In genomic region chr4:136238669-136239068, GRCm38 (mm10) we compare ENCODE assay signal across 17 mouse cellular contexts. TPM values are rescaled to one million over a fixed set of nuclear protein-coding genes. Genes with fewer than 3 reads are reported as not detected.
DNase-seq lines count a peak whose midpoint lies in the region; ATAC-seq lines count a peak whose summit lies in the region.
"Had no signal": no experiment of that assay in that cellular context is flagged by ENCODE, and none has a peak within 500 bp of the region (broad histone marks: within the 10 kb centered on the region; RNA-seq: fewer than 3 reads in every experiment).

No protein-coding gene starts in this region.

- H3K9me3 ChIP-seq in heart, embryonic 13.5 days = no peaks in the 10 kb centered on the region
- H3K9me3 ChIP-seq in liver, embryonic 11.5 days (ENCODE audit: control insufficient read depth, low read length) = no peaks in the 10 kb centered on the region
- H3K9me3 ChIP-seq in liver, embryonic 12.5 days (replicated peaks) = no peaks in the 10 kb centered on the region
- H3K9me3 ChIP-seq in embryonic facial prominence, embryonic 15.5 days (replicated peaks) = no peaks in the 10 kb centered on the region
- no peaks in the 10 kb centered on the region for H3K9me3 ChIP-seq in limb, embryonic 13.5 days
- H3K9me3 ChIP-seq: embryonic facial prominence, embryonic 12.5 days; intestine, embryonic 15.5 days had no signal

- peaks cover 72% of the 10 kb centered on the region for H3K27me3 ChIP-seq in heart, embryonic 13.5 days (replicated peaks)
- H3K27me3 ChIP-seq in liver, embryonic 11.5 days (replicated peaks; ENCODE audit: control insufficient read depth, insufficient read depth, low read length) = peaks cover 61% of the 10 kb centered on the region
- peaks cover 90% of the 10 kb centered on the region for H3K27me3 ChIP-seq in liver, embryonic 12.5 days (replicated peaks)
- peaks cover 17% of the 10 kb centered on the region for H3K27me3 ChIP-seq in embryonic facial prominence, embryonic 15.5 days
- peaks cover 68% of the 10 kb centered on the region for H3K27me3 ChIP-seq in limb, embryonic 13.5 days

- H3K4me1 ChIP-seq in heart, embryonic 13.5 days = peaks cover 13% of the 10 kb centered on the region
- H3K4me1 ChIP-seq in liver, embryonic 11.5 days (replicated peaks; ENCODE audit: control insufficient read depth, insufficient read depth, low read length) = no peaks in the 10 kb centered on the region
- H3K4me1 ChIP-seq in liver, embryonic 12.5 days = 0 out of 2 replicates have a peak, but pooled peaks cover 6% of the 10 kb centered on the region
- 0 out of 2 replicates have a peak, but pooled peaks cover 9% of the 10 kb centered on the region for H3K4me1 ChIP-seq in embryonic facial prominence, embryonic 15.5 days
- H3K4me1 ChIP-seq in limb, embryonic 13.5 days = peaks cover 6% of the 10 kb centered on the region

- peaks cover 13% of the 10 kb centered on the region for H3K36me3 ChIP-seq in heart, embryonic 13.5 days
- H3K36me3 ChIP-seq in liver, embryonic 11.5 days (ENCODE audit: control insufficient read depth, insufficient read depth, low read length) = no peaks in the 10 kb centered on the region
- H3K36me3 ChIP-seq in liver, embryonic 12.5 days = 0 out of 2 replicates have a peak, but pooled peaks cover 4% of the 10 kb centered on the region
- H3K36me3 ChIP-seq in embryonic facial prominence, embryonic 15.5 days = peaks cover 48% of the 10 kb centered on the region
- peaks cover 90% of the 10 kb centered on the region for H3K36me3 ChIP-seq in limb, embryonic 13.5 days

- intact Hi-C loops in heart, postnatal 25 days (cut with DNase I) = loop anchor here (2.0 kb wide), 2 partner anchors 18 to 36 kb away; no protein-coding TSS in a partner anchor

- H3K27ac ChIP-seq in heart, embryonic 13.5 days (replicated peaks) = no peak overlapping the region
- no peak overlapping the region for H3K27ac ChIP-seq in liver, embryonic 11.5 days (ENCODE audit: low read depth, low read length)
- no peak overlapping the region for H3K27ac ChIP-seq in liver, embryonic 12.5 days
- H3K27ac ChIP-seq in embryonic facial prominence, embryonic 15.5 days (replicated peaks) = no peak overlapping the region
- no peak overlapping the region for H3K27ac ChIP-seq in limb, embryonic 13.5 days
- H3K27ac ChIP-seq: embryonic facial prominence, embryonic 12.5 days; intestine, embryonic 15.5 days; liver, embryonic 14.5 days had no signal

- WGBS in heart, embryonic 13.5 days = 19% methylated on average over 13 of the region's 13 CpGs
- 17% methylated on average over 13 of the region's 13 CpGs for WGBS in liver, embryonic 11.5 days
- 18% methylated on average over 13 of the region's 13 CpGs for whole genome bisulfite sequencing in liver, embryonic 12.5 days (ENCODE audit: insufficient replicate concordance)
- WGBS in embryonic facial prominence, embryonic 15.5 days = 32% methylated on average over 13 of the region's 13 CpGs
- 16% methylated on average over 13 of the region's 13 CpGs for WGBS in limb, embryonic 13.5 days

- H3K4me2 ChIP-seq in heart, embryonic 13.5 days = peak overlapping the region; percentile 52
- H3K4me2 ChIP-seq in liver, embryonic 11.5 days = 0 out of 2 replicates have a peak overlapping the region, but pooled peaks have one; percentile 20
- H3K4me2 ChIP-seq in liver, embryonic 12.5 days = no peak overlapping the region
- H3K4me2 ChIP-seq in embryonic facial prominence, embryonic 15.5 days (replicated peaks) = 0 out of 2 replicates have a peak overlapping the region, but pooled peaks have one; percentile 8
- peak overlapping the region; percentile 30 for H3K4me2 ChIP-seq in limb, embryonic 13.5 days (replicated peaks)
- H3K4me2 ChIP-seq: embryonic facial prominence, embryonic 12.5 days; intestine, embryonic 15.5 days had no signal

- no peak for ATAC-seq in heart, embryonic 13.5 days (ENCODE audit: extremely low read depth, insufficient number of reproducible peaks, low FRiP score, low TSS enrichment)
- no peak for ATAC-seq in liver, embryonic 11.5 days (replicated peaks; ENCODE audit: low FRiP score)
- ATAC-seq in liver, embryonic 12.5 days = no peak
- no peak for ATAC-seq in embryonic facial prominence, embryonic 15.5 days (ENCODE audit: insufficient number of reproducible peaks, low FRiP score, low TSS enrichment, low read depth)
- no peak for ATAC-seq in limb, embryonic 13.5 days (ENCODE audit: low FRiP score, low read depth)
- ATAC-seq: intestine, embryonic 15.5 days had no signal

- DNase-seq in heart, postnatal 25 days (ENCODE audit: low spot score) = no peak
- no peak for DNase-seq in liver, embryonic 11.5 days (ENCODE audit: low spot score)
- no peak for DNase-seq in adrenal gland, adult 8-10 months
- DNase-seq: adrenal gland, postnatal 36 days; cerebellum, adult 2 months; kidney, postnatal 36 days; midbrain, embryonic 14.5 days; right cerebral cortex, adult 18-20 months; thymus, adult 2 months had no signal

- peak overlapping the region; percentile 16; the same call in 1 of the 2 replicates for H3K4me3 ChIP-seq in heart, embryonic 13.5 days
- no peak overlapping the region for H3K4me3 ChIP-seq in liver, embryonic 11.5 days (ENCODE audit: low read depth, low read length)
- H3K4me3 ChIP-seq in liver, embryonic 12.5 days = no peak overlapping the region
- no peak overlapping the region for H3K4me3 ChIP-seq in embryonic facial prominence, embryonic 15.5 days (replicated peaks)
- no peak overlapping the region for H3K4me3 ChIP-seq in limb, embryonic 13.5 days
- H3K4me3 ChIP-seq: embryonic facial prominence, embryonic 12.5 days; intestine, embryonic 15.5 days; myocyte had no signal

- H3K9ac ChIP-seq in heart, embryonic 13.5 days = peak overlapping the region; percentile 24; the same call in 1 of the 2 replicates
- no peak overlapping the region for H3K9ac ChIP-seq in liver, embryonic 11.5 days (ENCODE audit: low read depth, low read length)
- H3K9ac ChIP-seq in liver, embryonic 12.5 days = no peak overlapping the region
- no peak overlapping the region for H3K9ac ChIP-seq in embryonic facial prominence, embryonic 15.5 days
- H3K9ac ChIP-seq in limb, embryonic 13.5 days = no peak overlapping the region
- H3K9ac ChIP-seq: intestine, embryonic 15.5 days; liver, embryonic 14.5 days had no signal

RNA-seq across cellular contexts. Expression of gene Tcea3, which starts 8.9 kb away (rescaled TPM):
- polyA plus RNA-seq in heart, embryonic 13.5 days (2015; fragmentation: Nextera tagmentation; extraction: Ambion mirVana) = 58.8 and 62.7 TPM in 2 replicates
- 100 to 1,000 TPM; 101 to 111 TPM for total RNA-seq in heart, postnatal 25 days (2021)
- polyA plus RNA-seq in liver, embryonic 11.5 days (2014; fragmentation: Nextera tagmentation; extraction: Ambion mirVana) = 16.4 and 17.3 TPM in 2 replicates
- 9.8 and 11.1 TPM in 2 replicates for polyA plus RNA-seq in liver, embryonic 12.5 days (2016; fragmentation: Nextera tagmentation; extraction: Ambion mirVana)
- 19.2 and 20.7 TPM in 2 replicates for polyA plus RNA-seq in embryonic facial prominence, embryonic 15.5 days (2015; fragmentation: Nextera tagmentation; extraction: Ambion mirVana)
- polyA plus RNA-seq in limb, embryonic 13.5 days (2015; fragmentation: Nextera tagmentation; extraction: Ambion mirVana) = 8.1 and 9.0 TPM in 2 replicates
- total RNA-seq in adrenal gland, adult 8-10 months (2022) = 1 to 10 TPM; 1.7 to 2.2 (median 1.9) TPM

RNA-seq across cellular contexts. Expression of gene Asap3, which starts 32.5 kb away (rescaled TPM):
- 2.6 and 3.4 TPM in 2 replicates for polyA plus RNA-seq in heart, embryonic 13.5 days (2015; fragmentation: Nextera tagmentation; extraction: Ambion mirVana)
- total RNA-seq in heart, postnatal 25 days (2021) = 10 to 100 TPM in 1 of 2 experiments, 1 to 10 TPM in 1; 8.7 to 11.8 TPM
- 1.8 and 2.9 TPM in 2 replicates for polyA plus RNA-seq in liver, embryonic 11.5 days (2014; fragmentation: Nextera tagmentation; extraction: Ambion mirVana)
- 1.5 and 1.9 TPM in 2 replicates for polyA plus RNA-seq in liver, embryonic 12.5 days (2016; fragmentation: Nextera tagmentation; extraction: Ambion mirVana)
- polyA plus RNA-seq in embryonic facial prominence, embryonic 15.5 days (2015; fragmentation: Nextera tagmentation; extraction: Ambion mirVana) = 13.3 and 14.1 TPM in 2 replicates
- 15.1 and 16.4 TPM in 2 replicates for polyA plus RNA-seq in limb, embryonic 13.5 days (2015; fragmentation: Nextera tagmentation; extraction: Ambion mirVana)
- total RNA-seq in adrenal gland, adult 8-10 months (2022) = 1 to 10 TPM; 2.5 to 4.9 (median 3.6) TPM

RNA-seq across cellular contexts. Expression of gene Zfp46, which starts 45.8 kb away (rescaled TPM):
- polyA plus RNA-seq in heart, embryonic 13.5 days (2015; fragmentation: Nextera tagmentation; extraction: Ambion mirVana) = 18.3 and 19.7 TPM in 2 replicates
- total RNA-seq in heart, postnatal 25 days (2021) = 10 to 100 TPM; 39.3 to 54.1 TPM
- 10.5 and 11.9 TPM in 2 replicates for polyA plus RNA-seq in liver, embryonic 11.5 days (2014; fragmentation: Nextera tagmentation; extraction: Ambion mirVana)
- 5.5 and 5.7 TPM in 2 replicates for polyA plus RNA-seq in liver, embryonic 12.5 days (2016; fragmentation: Nextera tagmentation; extraction: Ambion mirVana)
- 25.0 and 25.5 TPM in 2 replicates for polyA plus RNA-seq in embryonic facial prominence, embryonic 15.5 days (2015; fragmentation: Nextera tagmentation; extraction: Ambion mirVana)
- polyA plus RNA-seq in limb, embryonic 13.5 days (2015; fragmentation: Nextera tagmentation; extraction: Ambion mirVana) = 24.3 and 28.4 TPM in 2 replicates
- total RNA-seq in adrenal gland, adult 8-10 months (2022) = 10 to 100 TPM; 16.2 to 20.8 (median 18.1) TPM
